Mouse (Mus musculus): ENCODE measurements around the gene Arhgap22.

The Arhgap22 gene

GRCm38 (mm10) chr14:33212958-33213309, 892 bp upstream of the Arhgap22 start:
- no peak for DNase-seq (ENCODE audit: low read depth, low spot score)

GRCm38 (mm10) chr14:33214767-33215128, 922 bp downstream of the Arhgap22 start:
- DNase-seq (ENCODE audit: low read depth, low spot score) = peak; percentile 40

GRCm38 (mm10) chr14:33215163-33215562, 1.3 kb downstream of the Arhgap22 start:
- DNase-seq (ENCODE audit: low read depth, low spot score) = no peak

- peak; percentile 76 for DNase-seq (ENCODE audit: low read depth, low spot score)
Observed at GRCm38 (mm10) chr14:33216343-33217208, 2.8 kb downstream of the Arhgap22 start.

- DNase-seq (ENCODE audit: low read depth, low spot score) = no peak
Observed at GRCm38 (mm10) chr14:33225235-33225634, 11.4 kb downstream of the Arhgap22 start.

GRCm38 (mm10) chr14:33230672-33231071, 16.8 kb downstream of the Arhgap22 start:
- peak; percentile 59 for DNase-seq (ENCODE audit: low read depth, low spot score)

GRCm38 (mm10) chr14:33231311-33231710, 17.5 kb downstream of the Arhgap22 start:
- DNase-seq (ENCODE audit: low read depth, low spot score) = no peak

GRCm38 (mm10) chr14:33232048-33232447, 18.2 kb downstream of the Arhgap22 start:
- peak; percentile 57 for DNase-seq (ENCODE audit: low read depth, low spot score)

- no peak for DNase-seq (ENCODE audit: low read depth, low spot score)
Observed at GRCm38 (mm10) chr14:33235661-33236060, 21.8 kb downstream of the Arhgap22 start.

GRCm38 (mm10) chr14:33240400-33240799, 26.6 kb downstream of the Arhgap22 start:
- no peak for DNase-seq (ENCODE audit: low read depth, low spot score)

- no peak for DNase-seq (ENCODE audit: low read depth, low spot score)
Observed at GRCm38 (mm10) chr14:33243261-33243660, 29.4 kb downstream of the Arhgap22 start.

GRCm38 (mm10) chr14:33244519-33244918, 30.7 kb downstream of the Arhgap22 start:
- DNase-seq (ENCODE audit: low read depth, low spot score) = no peak

GRCm38 (mm10) chr14:33244946-33245345, 31.1 kb downstream of the Arhgap22 start:
- DNase-seq (ENCODE audit: low read depth, low spot score) = no peak

- DNase-seq (ENCODE audit: low read depth, low spot score) = no peak
Observed at GRCm38 (mm10) chr14:33246476-33246875, 32.6 kb downstream of the Arhgap22 start.

- DNase-seq (ENCODE audit: low read depth, low spot score) = peak; percentile 68
Observed at GRCm38 (mm10) chr14:33247623-33248022, 33.8 kb downstream of the Arhgap22 start.

- DNase-seq (ENCODE audit: low read depth, low spot score) = no peak
Observed at GRCm38 (mm10) chr14:33248741-33249140, 34.9 kb downstream of the Arhgap22 start.

- DNase-seq (ENCODE audit: low read depth, low spot score) = peak; percentile 50
Observed at GRCm38 (mm10) chr14:33250215-33250939, 36.6 kb downstream of the Arhgap22 start.

GRCm38 (mm10) chr14:33250956-33251745, 37.3 kb downstream of the Arhgap22 start:
- no peak for DNase-seq (ENCODE audit: low read depth, low spot score)

- DNase-seq (ENCODE audit: low read depth, low spot score) = no peak
Observed at GRCm38 (mm10) chr14:33258256-33258655, 44.4 kb downstream of the Arhgap22 start.

GRCm38 (mm10) chr14:33260131-33260530, 46.3 kb downstream of the Arhgap22 start:
- DNase-seq (ENCODE audit: low read depth, low spot score) = no peak

GRCm38 (mm10) chr14:33264795-33265194, 51.0 kb downstream of the Arhgap22 start:
- DNase-seq (ENCODE audit: low read depth, low spot score) = no peak

GRCm38 (mm10) chr14:33276240-33276639, 62.4 kb downstream of the Arhgap22 start:
- DNase-seq (ENCODE audit: low read depth, low spot score) = no peak

Measured in brain, adult 2 months (tissue).